Mouse (Mus musculus): ENCODE measurements around the gene Bmyc.
"Not testable (repeated sequence)": the region's sequence is repeated elsewhere in the genome, so short reads cannot be mapped to it uniquely, and the experiment has no call there.

Gene Bmyc

GRCm38 (mm10) chr2:25733199-25733930, 26.8 kb downstream of the Bmyc start:
- no peak for DNase-seq (ENCODE audit: low spot score)

DNA sequence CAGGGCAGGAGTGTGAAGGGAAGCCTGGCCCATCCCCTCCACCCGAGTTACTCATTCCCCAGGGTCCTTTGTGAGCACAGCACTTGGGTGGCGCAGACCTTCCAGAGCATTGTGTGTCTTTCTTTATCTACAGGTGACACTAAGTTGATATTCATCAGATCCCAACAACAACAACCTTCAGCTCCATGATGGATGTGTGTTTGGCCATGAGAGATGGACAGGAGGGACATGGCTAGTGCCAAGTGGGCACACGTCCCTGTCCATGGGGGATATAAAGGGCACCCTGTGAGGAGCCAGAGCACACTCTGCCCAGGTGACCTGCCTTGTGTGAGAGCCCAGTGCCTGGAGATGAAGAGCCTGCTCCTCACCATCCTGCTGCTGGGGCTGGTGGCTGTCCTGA, 30.2 kb downstream of the Bmyc start, which contains the start of gene Obp2b:
Obp2b (plus strand) TSS at position 301 of the 400 bp plus-strand sequence.
- DNase-seq (ENCODE audit: low spot score) = not testable (repeated sequence)

DNA sequence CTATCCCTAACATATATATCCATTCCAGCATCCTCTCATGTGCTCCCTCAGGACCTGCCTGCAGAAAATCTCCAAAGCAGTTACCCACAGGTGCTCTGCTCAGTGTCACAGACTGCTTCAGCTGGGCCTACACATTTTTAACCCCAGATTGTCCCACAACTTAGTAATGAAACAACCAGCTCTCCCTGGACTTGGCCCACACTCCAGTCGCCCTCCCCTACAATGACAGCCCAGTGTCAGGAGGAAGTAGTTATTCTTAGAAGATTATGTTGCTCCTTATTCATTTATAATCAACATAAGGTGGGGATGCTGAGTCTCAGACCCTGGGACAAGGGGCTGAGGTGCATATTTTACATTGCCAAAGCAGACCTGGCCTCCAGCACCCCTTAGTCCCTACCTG, 35.1 kb downstream of the Bmyc start:
- DNase-seq (ENCODE audit: low spot score) = no peak

- DNase-seq (ENCODE audit: low spot score) = no peak
Measured at GRCm38 (mm10) chr2:25754201-25754600, 47.7 kb downstream of the Bmyc start.
